Mouse (Mus musculus) 416B (cell line): ENCODE results near the gene Cryba4.
A peak's percentile ranks its signal among the peaks of the same experiment; 100 is the strongest.

Experiments used
- DNase-seq: peaks from one replicate; pipeline ENCODE4 v3.0.0; 2011; ENCODE audit warnings: low read depth

Gene Cryba4

DNA sequence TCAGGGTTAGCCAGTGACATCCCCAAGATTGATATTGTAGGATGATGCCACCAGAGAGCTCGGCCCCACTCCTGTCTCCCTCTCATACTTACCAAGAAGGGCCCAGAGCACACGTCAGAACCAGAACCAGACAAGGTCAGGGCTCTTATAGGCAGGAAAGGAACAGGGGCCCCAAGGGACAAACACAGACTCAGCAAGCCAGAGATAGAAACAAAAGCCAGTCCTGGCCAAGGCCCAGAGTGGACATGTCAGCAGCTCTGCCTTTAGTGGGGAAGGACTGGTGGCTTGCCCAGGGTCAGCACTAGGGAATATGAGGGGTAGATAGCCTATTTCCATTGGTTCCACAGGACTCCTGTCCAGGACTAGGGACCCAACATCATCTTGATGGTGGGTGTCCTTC, at the start of gene Cryba4:
Gene Cryba4 (minus strand): TSS at position 119 of the 400 bp plus-strand sequence.
- DNase-seq = no peak

DNA sequence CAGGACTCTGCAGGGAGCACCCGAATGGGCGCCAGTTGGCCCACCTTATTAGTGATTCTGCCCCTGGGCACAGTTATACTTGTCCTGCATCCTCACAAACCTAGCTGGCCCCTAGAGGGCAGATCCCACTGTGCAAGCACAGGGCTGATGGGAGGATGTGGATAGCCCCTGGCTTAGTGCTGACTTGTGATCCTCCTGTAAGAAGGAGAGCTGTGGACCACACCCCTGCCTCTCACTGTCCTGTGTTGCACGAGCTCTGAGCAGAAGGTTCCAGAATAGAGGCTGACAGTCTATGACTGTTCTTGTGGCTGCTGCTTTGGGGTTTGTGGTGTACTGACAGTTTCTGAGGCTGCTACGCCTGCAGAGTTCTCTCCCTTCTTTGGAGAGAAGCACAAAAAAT, 49.4 kb upstream of the Cryba4 start:
- peak; percentile 85 for DNase-seq

DNA sequence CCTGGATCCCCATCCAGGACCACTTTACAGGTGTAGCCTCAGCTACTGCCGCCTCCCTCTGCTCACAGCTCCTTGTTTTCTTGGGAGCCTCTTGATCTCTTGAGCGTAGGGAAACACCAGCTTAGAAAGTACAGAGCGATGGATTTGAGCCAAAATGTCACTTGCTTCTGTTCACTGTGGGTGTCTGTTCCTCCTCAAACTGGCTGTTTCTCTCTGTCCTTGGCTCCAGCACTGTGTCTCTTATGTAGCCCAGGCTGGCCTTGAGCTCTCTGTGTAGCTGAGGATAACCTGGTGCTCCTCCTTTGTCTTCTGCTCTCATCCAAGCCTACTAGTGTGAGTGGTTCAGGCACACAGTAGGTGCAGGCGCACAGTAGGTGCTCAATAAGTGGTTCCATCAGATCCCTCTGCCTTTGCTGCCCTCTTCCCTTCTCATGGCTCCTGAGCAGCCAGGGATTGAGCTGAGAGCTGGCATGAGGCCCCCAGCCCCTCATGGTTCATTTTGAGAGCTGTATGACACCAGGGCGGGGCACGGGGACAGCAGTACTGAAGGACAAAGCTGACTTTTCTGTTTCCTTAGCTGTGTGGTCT, 48.5 kb upstream of the Cryba4 start:
- no peak for DNase-seq

DNA sequence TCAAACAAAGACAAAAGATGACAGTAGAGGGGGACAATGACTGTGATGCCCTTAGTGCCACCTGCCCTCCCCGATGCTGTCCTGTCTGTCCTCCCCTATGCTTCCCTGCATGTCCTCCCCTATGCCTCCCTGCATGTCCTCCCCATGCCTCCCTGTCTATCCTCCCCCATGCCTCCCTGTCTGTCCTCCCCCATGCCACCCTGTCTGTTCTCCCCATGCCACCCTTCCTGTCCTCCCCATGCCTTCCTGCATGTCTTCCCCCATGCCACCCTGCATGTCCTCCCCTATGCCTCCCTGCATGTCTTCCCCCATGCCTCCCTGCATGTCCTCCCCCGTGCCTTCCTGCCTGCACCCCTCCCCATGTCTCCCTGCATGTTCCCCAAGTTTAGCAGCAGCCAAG, 47.8 kb upstream of the Cryba4 start:
- no peak for DNase-seq

DNA sequence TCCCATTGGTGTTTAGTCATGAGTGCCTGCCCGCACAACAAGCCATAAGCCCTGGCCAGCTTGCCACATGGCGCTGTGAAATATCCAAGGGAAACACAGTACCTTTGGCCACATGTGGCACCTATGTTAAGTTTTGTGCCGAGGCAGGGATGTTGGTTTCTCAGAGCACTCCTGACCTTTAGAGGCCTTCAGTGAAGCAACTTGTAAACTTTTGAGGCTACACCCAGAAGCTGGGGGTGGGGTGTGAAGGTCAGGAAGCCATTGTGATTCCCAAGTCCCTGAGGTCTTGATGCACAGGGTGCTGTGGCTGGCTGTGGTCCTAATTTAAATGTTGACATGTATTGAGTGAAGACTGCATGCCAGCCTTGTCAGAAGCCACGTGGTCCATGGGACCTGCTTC, 47.1 kb upstream of the Cryba4 start:
- DNase-seq = no peak

DNA sequence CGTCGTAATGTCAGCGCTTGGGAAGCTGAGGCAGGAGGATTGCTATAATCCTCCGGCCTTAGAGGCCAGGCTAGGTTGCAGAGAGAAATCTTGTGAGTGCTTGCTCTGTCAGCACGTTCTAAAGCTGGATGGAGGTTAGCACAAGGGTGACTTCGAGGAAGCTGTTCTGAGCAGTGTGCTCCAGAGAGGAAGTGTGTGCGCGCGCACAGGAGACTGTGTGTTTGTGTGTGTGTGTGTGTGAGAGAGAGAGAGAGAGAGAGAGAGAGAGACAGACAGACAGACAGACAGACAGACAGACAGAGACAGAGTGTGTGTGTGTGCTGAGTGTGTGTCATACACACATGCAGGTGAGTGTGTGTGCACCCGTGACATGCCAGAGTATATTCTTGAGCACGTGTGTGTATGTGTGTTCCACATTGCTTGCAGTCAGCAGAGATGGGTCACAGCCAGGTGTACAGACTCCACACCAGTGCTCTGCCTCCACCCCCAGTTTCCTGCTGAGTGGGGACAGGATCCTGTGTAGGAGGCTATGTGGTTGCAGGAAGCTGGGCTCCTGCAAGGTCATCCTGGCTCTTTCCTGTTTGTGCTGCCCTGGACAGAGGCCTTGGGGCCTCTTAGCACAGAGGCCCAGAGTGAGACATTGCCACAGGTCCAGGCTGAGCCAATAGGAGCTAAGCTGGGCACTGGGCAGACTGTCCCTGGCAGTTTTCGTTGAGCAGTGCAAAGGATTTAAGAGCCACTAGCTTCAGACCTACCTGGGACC, 46.1 kb upstream of the Cryba4 start:
- peak; percentile 95 for DNase-seq

DNA sequence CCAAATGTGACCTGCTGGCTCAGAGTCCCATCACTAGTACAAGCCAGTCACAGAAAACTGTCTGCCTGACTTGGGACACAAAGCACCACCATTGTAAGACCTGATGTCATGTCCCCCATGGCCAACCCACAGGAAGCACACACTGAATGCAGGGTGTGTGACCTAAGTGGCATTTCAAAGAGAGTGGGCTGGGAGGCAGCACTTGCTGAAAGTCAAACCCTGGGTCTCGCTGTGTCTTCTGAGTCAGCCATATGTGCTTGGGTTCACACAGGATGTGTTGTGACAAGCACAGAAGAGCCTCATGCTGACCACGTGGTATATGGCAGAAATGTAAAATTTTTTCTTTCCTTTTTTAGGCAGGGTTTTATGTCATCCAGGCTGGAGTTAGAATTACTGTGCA, 44.9 kb upstream of the Cryba4 start:
- peak; percentile 82 for DNase-seq

DNA sequence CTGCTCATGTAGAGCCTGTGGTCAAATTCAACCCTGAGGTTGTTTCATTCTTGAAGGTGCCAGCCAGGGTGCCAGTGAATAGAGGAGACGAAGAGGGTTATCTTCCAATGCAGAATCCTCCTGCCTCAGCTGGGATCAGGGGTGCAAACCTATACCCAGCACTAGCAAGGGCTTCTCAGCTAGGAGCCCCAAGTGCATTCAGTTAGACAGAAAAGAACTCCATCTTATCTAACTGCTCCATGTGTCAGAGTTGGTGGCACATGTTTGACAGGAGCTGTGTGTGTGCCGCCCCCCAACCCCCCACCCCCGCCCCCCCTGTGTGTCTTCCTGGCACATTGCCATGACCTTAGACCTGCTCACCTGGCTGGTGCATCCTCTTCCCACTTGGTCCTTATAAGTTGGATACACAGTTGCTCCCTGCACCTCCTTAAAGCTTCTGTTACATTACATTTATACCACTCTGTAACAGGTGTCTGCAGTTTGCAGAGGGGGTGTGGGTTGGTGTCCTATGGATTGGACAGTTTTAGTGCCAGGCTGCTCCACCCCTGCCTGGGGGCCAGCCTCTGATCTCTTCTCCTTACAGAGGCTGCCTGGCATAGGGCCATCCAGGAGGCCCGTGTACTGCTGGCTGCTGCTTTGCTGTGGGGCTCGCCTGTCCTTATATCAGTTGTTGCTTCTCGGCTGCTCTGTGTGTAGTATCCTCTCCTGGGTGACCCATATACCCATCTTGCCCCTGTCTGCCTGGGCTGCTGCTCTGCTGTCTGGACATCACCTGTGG, 44.3 kb upstream of the Cryba4 start:
- peak; percentile 52 for DNase-seq

DNA sequence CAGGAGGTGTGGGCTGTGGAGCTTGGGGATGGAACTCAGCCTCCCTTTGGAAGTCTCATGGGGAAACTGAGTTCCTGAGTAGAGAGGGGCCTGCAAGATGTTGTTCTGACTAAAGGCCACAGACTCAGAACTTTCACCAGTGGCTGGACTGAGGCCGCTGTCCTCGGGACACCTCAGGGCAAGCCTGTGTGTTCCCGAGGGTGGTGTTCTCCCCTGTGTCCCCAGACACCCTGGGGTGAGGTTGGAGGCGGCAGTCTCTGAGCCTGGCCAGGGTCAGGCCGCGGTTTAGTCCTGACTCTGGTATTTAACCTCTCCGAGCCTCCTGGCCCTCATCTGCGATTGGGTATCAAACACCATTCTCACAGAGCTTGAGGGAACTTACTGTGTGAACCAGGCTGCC, 43.2 kb upstream of the Cryba4 start:
- DNase-seq = no peak

DNA sequence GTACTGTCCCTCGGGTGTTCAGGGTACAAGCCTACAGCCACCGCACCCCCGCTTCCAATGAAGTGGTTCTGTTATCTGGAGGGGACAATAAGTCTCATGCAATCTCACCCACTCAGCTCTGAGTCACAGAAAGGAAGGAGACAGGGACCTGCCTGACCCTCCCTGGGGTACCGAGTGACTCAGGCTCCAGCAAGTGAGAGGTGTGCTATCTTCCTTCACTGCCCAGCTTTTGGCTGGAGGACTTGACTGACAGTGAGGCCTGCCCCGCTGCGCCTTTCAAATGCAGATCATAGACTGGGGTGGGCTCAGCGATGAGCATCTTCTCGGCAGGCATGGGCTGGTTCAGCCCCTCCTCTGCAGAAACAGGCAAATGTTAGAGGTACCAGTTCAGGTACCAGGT, 42.8 kb upstream of the Cryba4 start:
- peak; percentile 83 for DNase-seq

DNA sequence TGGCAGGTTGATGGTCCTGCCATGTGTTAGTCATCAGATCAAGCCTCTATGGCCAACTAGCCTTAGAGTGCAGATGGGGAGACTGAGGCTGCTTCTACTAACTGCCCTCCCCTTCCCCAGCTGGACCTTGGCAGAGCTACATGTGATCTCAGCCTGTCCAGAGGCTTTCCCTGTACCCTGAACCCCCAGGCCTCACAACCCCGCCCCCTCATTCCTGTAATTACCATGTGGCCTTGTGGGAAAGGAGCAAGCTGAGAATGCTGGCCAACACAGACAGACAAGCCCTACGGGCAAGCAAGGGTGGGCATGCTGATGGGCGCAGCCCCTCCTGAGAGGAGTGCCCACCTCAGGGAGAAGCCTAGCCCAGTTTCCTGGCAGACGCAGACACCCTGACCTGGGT, 42.4 kb upstream of the Cryba4 start:
- no peak for DNase-seq

DNA sequence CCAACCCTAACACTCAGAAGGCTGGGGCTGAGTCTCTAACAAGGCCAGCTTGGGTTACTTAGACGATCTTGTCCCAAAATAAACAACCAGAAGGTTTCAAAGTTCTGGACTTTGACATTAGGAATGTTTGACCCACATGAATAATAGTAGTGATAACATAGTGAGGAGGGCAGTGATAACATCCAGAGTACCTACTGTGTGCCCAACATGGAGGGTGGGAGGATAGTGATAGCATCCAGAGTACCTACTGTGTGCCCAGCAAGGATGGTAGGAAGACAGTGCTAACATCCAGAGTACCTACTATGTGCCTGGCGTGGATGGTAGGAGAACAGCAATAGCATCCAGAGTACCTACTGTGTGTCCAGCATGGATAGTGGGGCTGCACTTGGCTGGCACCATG, 41.5 kb upstream of the Cryba4 start:
- no peak for DNase-seq

DNA sequence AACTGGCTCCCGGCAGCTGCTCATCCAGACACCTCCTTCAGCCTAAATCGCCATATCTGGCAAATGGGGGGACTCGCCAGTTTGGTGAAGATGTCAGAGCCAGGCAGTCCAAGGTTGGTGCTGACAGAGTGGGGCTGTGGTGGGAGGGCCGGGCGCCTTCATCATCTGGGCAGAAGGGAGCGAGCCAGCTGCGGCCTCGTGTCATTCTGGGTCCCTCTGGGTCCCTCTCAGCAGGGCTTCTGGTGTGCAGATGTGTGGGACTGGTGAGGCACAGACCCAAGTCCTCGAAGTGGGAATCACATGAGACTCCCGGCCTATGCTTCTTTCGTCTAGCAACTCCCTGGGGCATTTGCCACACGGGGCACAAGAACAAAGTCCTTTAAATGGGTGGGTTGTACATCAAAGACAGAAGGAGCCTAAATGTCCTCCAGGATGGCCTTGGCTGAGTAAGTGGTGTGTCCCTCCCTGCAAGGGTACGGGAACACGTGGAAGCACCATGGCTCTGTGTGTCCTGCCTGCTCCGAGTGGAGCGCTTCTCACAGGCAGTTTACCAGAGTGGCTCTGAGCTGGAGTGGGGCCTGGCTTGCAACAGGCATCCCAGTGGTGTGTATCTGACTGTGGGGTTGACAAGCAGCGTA, 40.1 kb upstream of the Cryba4 start:
- DNase-seq = no peak

DNA sequence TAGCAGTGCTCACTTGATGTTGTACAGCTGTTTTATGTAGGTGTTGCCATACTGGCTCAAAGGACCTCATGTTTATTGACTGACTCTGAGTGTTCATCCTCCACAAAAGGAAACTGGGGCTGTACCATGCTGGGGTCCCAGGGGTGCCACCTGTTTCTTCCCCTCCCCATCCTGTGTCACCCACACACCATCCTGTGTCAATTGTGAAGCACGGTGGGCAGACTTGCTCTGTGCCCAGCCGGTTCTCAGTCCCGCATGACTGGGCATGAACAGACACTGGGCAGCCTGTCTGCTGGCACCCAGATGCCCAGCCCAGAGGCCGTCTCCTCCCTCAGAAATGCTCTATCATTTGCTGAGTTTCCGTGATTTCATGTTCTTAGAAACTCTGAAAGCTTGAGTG, 39.5 kb upstream of the Cryba4 start:
- DNase-seq = no peak

DNA sequence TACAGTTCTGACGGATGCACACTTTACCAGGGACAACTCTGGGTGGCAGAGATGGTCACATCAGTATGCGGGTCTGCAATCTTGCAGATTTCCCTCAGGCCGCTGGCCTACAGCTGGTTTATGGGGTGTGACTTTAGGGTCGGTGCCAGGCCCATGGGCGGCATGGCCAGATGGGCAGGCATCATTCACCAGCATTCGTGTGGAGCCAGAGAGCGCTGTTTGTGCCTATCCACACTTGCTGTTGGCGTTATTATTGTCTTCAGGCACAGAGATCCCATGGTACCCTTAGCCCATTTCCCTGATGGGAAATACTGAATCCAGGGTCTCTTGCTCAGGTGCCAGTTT, 38.2 kb upstream of the Cryba4 start:
- no peak for DNase-seq

DNA sequence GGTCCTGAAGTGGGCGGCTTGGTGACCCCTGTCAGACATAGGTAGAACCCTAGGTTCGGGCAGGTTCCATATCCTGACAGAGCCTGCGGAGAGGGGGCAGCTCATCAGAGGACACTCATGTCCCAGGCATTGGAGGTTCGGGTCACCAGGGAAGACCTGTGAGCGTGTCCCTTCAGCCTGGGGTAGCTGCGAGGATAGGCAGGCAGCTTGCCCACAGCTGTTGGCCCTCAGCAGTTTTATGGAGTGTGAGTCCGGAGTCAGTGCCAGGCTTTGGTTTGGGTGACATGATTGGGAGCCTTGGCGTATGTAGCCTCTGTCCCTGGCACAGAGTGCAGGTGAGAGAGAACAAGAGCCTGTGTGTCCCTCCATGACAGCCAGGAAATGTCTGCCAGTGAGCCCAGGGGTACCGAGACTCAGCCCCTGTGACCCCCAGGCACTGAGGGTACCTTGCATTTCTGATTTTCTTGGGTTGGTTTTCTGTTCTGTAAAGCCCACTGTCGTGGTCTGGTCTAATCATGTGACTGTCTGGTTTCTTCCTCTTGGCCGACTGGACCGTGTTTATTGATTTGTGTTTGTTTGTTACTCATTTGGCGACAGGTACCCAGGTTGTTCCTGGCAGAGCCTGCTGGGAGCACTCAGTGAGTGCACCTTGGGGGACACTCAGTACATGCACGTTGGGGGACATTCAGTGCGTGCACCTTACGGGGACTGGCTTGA, 37.7 kb upstream of the Cryba4 start:
- no peak for DNase-seq

DNA sequence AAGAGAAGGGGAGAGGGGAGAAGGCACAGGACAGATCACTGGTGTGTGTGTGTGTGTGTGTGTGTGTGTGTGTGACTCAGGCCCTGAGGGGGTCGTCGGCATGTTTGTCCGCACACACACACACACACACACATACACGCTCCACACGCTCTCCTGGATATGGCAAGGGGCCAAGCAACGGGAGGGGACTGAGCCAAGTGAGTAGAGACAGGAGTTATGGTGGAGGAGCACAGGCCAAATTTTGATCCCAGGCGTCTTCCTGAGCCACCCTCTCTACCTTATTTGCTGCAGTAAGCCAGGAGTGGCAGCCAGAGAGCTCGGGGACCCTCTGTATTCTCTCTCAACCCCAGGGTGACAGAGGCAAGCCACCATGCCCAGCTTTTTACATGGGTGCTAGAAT, 36.9 kb upstream of the Cryba4 start:
- no peak for DNase-seq

DNA sequence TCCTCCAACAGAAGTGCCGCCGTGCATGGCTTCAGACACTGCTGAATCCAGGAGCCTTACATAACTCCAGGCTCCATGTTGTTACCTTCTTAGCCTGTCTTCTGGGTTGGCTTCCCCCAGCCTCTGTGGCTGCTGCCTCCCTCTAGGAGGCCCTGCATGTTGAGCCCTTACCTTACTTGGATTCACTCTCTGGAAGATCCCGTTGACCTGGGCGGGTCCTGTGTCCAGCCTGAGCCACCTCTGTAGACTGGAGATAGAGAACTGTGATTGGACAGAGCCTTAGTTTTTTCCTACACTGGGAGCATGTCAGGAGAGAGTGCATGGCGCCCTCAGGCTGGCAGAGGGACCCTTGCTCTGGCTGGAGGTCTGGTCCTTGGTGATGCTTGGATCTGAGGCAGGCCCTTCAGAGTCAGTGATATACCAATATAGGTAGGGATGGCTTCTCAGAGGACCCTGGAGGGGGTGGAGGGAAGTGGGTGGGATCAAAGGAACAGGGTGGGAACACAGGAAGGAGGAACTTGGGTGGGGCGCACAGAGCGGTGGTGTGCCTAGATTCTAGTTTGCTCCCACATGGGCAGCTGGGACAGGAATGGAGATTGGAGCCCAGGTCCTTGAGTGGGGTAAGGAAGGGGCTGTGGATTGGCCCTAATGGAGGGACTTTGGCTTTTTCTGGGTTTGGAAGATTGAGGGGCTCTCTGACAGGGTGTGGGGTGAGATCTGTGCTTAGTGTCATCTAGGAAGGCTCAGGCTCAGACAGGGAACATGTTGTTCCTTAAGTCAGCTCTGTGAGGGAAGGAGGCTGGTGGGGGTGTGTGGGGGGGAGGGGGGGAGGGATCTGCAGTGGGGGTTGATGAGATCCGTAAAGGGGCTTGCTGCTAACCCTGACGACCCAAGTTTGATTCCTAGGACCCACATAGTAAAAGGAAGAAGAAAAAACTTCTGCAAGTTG, 36.1 kb upstream of the Cryba4 start:
- no peak for DNase-seq

DNA sequence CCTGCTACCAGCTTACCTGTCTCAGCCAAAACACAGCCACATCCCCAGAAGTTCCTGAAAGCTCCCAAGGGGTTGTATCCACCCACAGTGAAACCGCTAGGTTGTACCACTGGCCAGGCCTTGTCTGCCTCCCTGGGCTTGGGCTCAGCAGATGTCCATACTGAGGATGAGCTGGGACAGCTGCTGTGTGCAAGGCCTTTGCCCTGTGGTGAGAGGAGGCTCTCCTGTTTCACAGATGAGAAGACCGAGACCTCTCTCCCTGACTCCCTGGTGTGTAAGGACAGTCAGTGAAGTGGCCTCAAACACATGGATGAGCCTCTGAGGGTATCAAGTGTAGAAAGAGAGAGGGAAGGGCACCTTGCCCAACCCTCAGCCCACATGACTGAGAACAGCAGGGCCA, 35.3 kb upstream of the Cryba4 start:
- DNase-seq = no peak

DNA sequence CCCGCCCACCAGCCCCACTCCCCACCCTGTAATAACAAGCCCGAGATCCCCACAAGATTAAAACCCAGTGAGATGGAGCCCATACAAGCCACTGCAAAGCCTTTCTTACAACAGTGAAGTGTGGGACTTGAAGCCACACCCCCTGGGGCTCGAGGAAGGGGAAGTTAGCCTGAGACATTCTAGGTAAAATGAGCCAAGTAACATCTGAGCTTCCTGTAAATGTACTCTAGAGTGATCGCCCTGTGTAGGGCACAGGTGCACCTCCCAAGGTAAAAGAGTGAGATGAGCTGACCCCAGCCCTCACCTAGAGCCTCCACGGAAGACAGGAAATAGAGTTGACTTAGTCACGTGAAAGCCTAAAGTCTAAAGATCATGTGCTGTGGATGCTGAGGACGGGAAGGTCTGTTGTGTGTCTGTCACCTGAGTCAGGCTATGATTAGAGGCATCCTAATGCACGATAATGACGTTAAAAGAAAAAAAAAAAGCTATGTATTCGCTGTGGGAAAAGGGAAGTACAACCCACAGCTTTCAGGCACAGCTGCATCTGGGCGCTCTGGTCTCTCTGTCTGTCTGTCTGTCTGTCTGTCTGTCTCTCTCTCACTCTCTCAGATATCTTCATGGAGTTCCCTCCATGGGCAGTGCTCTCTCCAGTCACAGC, 34.8 kb upstream of the Cryba4 start:
- DNase-seq = peak; percentile 82

DNA sequence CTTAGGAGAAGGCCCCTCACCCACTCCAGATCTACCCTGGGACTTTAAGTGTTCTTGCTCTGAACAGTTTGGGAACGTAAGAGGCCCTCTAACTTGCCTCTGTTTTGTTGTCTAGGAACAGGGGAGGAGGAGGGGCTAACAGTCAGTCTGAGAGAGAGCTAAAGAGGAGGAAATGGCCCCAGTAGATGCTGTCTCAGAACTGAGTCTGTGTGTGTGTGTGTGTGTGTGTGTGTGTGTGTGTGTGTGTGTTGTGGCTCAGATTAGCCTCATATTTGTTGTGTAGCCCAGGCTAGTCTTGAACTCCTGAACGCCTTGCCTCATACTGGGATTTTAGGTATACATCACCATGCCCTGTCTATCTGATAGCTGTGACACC, 34.3 kb upstream of the Cryba4 start:
- peak; percentile 75 for DNase-seq
